Mouse (Mus musculus): ENCODE data around the gene Ints7. TPM values are rescaled to one million over a fixed set of nuclear protein-coding genes. Genes with fewer than 3 reads are reported as not detected.

Gene Ints7
- total RNA-seq, 4 experiments from 2014 or later: 4.6 to 5.9 (median 4.8) TPM

Other genes with a start within 250 kb of the Ints7 start
- gene Tmem206, start 249.7 kb upstream of the Ints7 start, total RNA-seq (2022): 1 to 10 TPM in 1 of 4 experiments, under 1 TPM in 3; 0.68 to 1.9 (median 0.84) TPM
- 10 to 100 TPM; 62.4 to 75.3 (median 67.2) TPM for gene Ppp2r5a, start 172.4 kb upstream of the Ints7 start, total RNA-seq (2022)
- not detected for gene Dtl, start 92 bp upstream of the Ints7 start, total RNA-seq (2022)
- 10 to 100 TPM; 28.5 to 36.4 (median 31.0) TPM for gene Lpgat1, start 142.2 kb downstream of the Ints7 start, total RNA-seq (2022)
- gene Nek2, start 245.8 kb downstream of the Ints7 start, total RNA-seq (2022): under 1 TPM; 0.27 to 0.99 (median 0.54) TPM

All from gastrocnemius, adult 8-10 months (tissue).